Mouse (Mus musculus) C2C12 (cell line): ENCODE data around the gene Phb.

Experiments
- CEBPB ChIP-seq: IDR thresholded peaks from one replicate; pipeline ENCODE4 v1.6.1; 2011; ENCODE audit warnings: low read depth, mild to moderate bottlenecking, control low read depth, moderate library complexity
- CTCF ChIP-seq: IDR thresholded peaks from one replicate; pipeline ENCODE4 v1.5.1; 2011; ENCODE audit not compliant: control insufficient read depth, insufficient read depth, insufficient read length
- MAX ChIP-seq: IDR thresholded peaks from one replicate; pipeline ENCODE4 v1.6.1; 2011; ENCODE audit warnings: mild to moderate bottlenecking, control low read depth
- MYOG ChIP-seq: IDR thresholded peaks from one replicate; pipeline ENCODE4 v1.6.1; 2011; ENCODE audit not compliant: control insufficient read depth, insufficient read length; ENCODE audit errors: extremely low read depth
- USF1 ChIP-seq: IDR thresholded peaks from one replicate; pipeline ENCODE4 v1.6.1; 2011; ENCODE audit warnings: low read depth, mild to moderate bottlenecking, control low read depth, moderate library complexity

DNA sequence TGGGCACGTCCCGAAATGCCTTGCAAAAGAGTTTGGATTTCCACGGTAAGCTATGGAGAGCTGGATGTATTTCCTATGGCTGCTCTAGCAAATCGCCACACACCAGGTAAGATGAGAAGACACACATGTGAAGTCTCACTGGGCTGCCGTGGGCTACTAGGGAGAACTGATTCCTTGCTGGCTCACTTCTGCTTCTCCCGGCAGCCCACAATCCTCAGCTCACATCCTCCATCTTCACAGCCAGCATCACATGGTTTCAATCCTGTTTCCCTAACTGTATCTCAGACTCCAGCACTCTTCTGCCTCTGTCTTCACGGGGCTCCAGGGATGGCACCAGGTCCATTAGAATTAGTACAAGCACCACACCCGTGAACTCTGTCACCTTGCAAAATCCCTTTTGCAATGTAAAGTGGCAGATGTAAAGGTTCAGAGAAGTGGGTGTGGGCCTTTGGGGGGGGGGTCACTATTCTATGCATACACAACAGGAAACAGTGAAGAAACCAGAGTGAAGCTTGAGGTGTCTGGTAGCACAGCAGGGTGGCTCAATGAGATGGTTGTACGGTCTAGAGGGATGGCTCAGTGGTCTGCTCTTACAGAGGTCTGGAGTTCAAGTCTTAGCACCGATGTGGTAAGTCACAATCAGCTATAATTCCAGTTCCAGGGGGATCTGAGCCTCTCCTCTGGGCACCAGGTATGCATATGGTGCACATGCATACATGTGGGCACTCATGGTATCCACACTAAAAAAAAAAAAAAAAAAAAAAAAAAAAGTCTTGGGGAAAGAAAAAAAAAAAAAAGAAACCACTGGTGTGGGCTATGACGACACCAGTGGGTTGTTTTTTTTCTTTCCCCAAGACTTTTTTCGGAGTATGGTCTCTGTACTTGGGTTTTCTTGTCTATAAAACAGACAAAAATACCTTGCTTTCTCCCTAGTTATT, 37.5 kb downstream of the Phb start:
- no peak for TF ChIP-seq CTCF
- no peak for TF ChIP-seq CEBPB
- no peak for TF ChIP-seq MYOG
- no peak for TF ChIP-seq MAX
- TF ChIP-seq USF1, result no peak
